Mouse (Mus musculus): ENCODE measurements around the gene Abi3bp.

Abi3bp gene

GRCm38 (mm10) chr16:56503941-56504340, 26.3 kb downstream of the Abi3bp start:
- DNase-seq (ENCODE audit: low read depth, low spot score): no peak

DNA sequence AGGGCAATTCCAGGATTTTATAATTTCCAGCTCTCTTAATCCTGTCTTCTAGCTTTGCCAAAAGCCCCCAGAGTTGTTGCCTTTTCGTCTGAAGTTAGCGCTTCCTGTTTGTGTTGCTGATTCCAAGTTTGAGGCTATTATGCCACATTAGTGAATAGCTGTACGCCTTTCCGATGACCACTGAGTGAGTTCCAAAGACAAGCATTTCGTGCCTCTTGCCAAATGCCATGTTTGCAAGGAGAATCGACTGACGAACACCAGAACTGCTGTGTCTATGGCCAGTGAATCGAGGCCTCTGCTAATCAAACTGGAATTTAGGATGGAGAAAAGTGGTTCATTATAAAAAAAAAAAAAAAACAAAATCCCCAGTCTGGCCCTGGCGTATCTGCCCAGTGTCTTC, 40.3 kb downstream of the Abi3bp start:
- DNase-seq (ENCODE audit: low read depth, low spot score): no peak

DNA sequence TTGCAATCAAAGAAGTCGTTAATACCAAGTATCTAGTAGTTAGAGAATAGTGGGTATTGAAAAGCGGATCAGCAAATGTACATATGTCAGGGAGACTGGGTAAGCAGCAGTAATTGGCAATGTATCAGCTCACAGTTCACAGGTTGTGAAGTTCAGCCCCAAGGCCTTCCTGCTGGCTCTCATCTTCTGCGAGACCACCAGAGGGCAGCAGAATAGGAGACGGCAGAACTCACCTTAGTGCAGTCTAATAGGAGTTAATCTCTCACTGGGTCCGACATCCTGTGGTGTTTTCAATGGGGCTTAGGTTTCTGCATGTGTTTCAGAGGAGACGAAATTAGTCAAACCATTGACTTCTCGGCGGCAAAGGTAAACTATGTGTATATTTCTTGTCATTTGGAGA, 46.7 kb downstream of the Abi3bp start:
- DNase-seq (ENCODE audit: low read depth, low spot score): peak; percentile 58

DNA sequence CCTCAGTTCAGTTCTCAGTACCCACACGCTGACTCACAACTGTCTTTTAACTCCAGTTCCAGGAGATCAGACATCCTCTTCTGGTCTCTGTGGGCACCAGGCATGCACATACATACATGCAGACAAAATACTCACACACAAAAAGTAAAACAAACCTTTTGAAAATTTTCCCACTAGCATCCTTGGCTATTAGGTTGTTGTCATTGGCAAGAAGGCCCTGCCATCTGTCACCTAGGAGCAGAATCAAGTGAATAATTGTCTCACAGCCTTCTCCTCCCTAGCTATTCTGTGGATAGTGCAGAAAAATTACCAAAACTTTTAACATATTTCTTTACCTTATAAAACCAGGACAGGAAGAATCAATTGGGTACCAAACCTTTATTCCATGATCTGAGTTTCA, 48.8 kb downstream of the Abi3bp start:
- DNase-seq (ENCODE audit: low read depth, low spot score): no peak

DNA sequence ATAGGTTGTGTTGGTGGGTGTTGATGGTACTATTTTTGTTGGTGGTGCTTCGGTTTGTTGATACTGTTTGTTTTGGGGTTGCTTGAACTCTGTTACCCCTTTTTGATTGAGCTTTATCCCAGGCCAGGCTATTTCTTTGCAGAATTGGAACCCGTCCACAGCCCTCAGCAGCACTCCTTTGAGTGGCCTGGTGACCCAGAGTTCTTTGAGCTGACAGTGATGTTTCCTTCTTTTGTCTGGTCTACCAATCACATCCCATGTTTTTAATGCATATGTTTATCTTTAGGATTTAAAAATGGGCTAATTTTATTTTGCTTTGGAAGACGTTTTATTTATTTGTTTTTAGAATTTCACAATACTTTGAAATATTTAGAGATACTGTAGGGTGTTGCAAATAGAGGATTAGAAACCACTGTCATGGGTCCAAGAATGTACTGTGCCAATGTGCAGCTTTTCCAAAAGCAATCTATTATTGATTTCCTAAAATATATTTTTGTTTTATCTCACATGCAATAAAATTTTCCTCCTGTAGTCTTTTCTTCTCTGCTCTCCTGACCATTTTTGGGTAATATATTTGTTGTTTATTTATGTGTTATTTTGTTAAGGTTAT, 50.5 kb downstream of the Abi3bp start:
- DNase-seq (ENCODE audit: low read depth, low spot score): no peak

GRCm38 (mm10) chr16:56579536-56579935, 101.9 kb downstream of the Abi3bp start:
- no peak for DNase-seq (ENCODE audit: low read depth, low spot score)

DNA sequence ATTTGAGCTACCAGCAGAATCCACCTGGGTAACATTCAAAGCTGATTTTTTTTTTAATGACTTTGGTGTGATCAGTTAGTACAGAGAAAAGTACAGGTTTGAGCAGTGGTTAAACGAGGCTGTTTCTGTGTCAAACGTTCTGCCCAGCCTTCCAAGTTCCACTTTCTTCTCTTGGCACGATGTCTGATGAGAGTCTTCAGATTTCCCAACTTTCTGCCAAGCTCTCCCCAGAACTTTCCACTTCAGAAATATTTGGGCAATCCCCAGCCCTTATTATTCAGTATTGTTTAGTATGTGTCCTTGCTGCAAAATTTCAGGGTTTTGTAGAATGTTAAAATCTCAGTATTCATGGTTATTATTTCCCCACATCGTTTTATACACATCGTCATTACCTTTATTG, 115.9 kb downstream of the Abi3bp start:
- no peak for DNase-seq (ENCODE audit: low read depth, low spot score)

DNA sequence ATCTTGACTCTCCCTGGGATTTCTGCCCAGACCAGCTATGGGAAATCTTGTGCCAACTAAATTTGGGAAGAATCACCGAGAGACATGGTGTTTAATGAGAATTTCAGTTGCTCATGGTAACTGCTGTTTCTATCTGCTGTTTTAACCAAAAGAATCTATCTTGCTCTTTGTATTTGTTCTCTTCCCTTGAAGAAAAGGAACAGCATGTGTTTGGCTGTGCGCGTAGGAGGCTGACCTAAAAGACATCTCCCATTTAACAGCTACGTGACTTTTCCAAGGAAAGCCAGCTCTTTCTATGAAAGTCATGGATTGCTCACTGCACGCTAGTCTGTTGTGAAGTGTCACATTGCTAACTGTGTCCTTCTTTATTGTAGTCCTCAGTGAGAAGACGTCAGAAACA, 117.2 kb downstream of the Abi3bp start:
- no peak for DNase-seq (ENCODE audit: low read depth, low spot score)

GRCm38 (mm10) chr16:56598427-56598826, 120.7 kb downstream of the Abi3bp start:
- DNase-seq (ENCODE audit: low read depth, low spot score): no peak

GRCm38 (mm10) chr16:56602394-56602793, 124.7 kb downstream of the Abi3bp start:
- no peak for DNase-seq (ENCODE audit: low read depth, low spot score)

DNA sequence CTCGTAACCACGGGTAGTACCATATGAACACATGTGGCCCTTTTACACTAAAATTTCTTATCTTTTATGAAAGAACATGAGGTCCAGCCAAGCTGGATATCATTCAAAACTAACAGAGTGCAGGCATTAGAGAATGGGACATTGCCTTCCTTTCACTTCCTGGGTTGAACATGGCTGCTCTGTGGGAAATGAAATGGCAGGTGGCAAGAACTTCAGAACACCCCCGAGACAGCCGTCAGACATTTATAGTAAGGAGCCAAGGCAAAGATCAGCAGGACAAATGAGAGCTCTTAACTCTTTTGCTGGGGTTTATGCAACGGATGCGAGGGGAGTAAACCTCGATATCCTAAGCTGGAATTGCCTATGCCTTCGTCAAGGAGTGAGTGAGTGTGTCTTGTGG, 132.9 kb downstream of the Abi3bp start:
- DNase-seq (ENCODE audit: low read depth, low spot score): no peak

GRCm38 (mm10) chr16:56611096-56611867, 133.6 kb downstream of the Abi3bp start:
- peak; percentile 5 for DNase-seq (ENCODE audit: low read depth, low spot score)

- DNase-seq (ENCODE audit: low read depth, low spot score): no peak
These were observed 160.9 kb downstream of the Abi3bp start for GRCm38 (mm10) chr16:56638544-56638943.

- DNase-seq (ENCODE audit: low read depth, low spot score): no peak
These were observed 167.6 kb downstream of the Abi3bp start for GRCm38 (mm10) chr16:56645251-56645650.

GRCm38 (mm10) chr16:56646382-56647172, 168.9 kb downstream of the Abi3bp start:
- no peak for DNase-seq (ENCODE audit: low read depth, low spot score)

DNA sequence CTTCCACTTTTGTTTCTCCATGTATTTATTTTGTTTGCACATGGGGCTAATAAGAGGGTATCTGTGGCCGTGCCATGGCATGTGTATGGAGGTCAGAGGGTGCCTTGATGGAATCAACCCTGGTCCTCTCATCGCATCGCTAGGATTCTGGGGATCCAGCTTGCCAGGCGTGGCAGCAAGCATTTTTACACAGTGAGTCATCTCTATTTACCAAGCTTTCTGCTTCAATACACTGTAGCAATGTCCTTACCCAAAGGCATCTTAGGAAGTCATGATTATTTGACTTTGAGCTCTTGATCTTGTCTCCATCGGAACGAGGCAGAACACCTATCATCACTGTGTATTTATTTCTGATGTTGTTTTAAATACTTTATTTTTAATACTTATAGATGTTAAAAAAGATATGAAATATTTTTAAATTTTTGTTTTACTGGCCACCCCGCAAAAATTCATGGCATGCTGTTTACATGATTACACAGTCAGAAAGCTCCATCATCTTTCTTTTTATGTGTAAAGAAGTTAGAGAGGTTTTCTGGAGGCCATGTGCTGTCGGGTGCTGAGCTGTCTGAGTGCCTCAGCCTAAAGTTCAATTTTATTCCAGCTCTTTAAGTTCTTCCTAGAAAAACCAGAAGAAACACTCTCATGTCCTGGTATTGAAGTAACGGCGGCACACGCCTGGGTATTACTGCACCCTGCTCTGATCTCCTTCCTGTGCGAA, 177.7 kb downstream of the Abi3bp start:
- DNase-seq (ENCODE audit: low read depth, low spot score): no peak

DNA sequence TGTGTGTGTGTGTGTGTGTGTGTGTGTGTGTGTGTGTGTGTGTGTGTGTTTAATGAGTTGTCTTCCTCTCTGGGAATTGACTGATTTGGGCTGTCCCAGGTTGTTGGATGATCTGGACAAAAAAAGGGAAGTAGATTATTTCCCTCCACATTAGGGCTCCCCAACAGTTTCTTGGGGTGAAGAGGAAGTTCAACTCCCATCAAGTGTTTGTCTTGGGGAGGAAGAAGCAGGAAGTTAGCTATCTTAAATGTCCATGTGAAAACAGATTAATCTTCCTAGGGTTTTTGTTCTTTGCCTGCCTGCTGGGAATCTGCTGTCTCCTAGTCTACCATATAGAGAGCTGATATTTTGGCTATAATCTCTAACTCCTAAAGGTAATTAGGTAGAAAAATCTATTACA, 181.2 kb downstream of the Abi3bp start:
- no peak for DNase-seq (ENCODE audit: low read depth, low spot score)

DNA sequence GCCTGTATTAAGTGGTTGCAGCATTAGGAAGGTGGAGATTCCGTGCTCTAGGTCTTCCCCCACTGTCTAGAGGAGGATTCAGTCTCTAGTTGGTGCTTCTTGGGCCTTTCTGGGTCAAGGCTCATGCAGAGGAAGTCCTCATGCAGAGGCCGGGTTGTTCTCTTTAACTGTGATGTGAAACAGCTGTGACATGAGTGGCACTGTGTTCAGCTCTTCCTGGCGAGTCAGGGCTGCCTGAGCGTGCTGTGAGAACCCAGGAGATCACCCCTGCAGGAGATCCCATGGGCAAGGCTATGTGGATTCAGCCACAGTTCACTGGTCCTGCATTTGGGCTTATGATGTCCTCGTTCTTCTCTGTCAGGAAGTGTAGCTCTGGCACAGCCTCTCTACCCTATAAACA, 191.8 kb downstream of the Abi3bp start:
- no peak for DNase-seq (ENCODE audit: low read depth, low spot score)

- no peak for DNase-seq (ENCODE audit: low read depth, low spot score)
These were observed 193.3 kb downstream of the Abi3bp start for GRCm38 (mm10) chr16:56670941-56671340.

DNA sequence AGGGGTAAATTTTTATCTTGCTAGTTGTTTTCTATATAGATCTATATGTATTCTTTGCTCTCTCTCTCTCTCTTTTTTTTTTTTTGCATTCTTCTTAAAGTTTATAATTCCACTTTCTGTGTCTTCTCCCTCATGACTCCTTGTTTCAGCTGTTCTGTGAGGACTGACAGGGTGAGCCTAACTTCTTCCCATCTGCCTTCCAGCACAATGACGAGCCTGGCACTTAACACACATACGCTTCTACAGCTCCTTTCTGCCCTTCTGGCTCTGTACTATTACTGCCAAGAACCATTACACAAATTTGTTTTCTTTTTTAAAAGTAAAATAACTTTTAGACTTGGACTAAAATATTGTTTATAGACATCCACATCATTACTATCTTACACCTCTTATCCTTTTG, 195.7 kb downstream of the Abi3bp start:
- no peak for DNase-seq (ENCODE audit: low read depth, low spot score)

DNA sequence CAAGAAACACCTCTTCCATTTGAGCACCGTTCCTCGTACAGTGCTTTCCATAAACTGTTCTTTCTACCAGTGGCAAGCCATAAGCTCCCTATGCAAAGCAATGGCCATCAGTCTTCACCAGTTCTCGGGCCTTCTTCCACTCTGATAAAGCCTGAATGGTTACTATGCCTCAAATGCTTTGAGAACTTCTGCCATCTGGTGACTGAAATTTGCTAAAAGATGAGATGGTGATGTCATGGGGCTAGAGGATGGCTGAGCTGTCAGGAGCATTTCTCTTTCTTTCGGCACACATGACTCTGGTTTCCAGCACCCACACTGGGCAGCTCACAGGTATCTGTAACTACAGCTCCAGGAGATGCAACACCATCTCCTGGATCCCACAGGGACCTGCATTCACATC, 199.5 kb downstream of the Abi3bp start:
- DNase-seq (ENCODE audit: low read depth, low spot score): no peak
